Mouse (Mus musculus) limb, embryonic 11.5 days (tissue): ENCODE measurements at regions not wholly inside any gene's neighbourhood (a gene's known extent, or its start where the extent isn't known, plus 50 kb on each side); places are given as distances from the start of the nearest gene placed in this dataset.

Source experiments
- ATAC-seq: fragments of 200-750 bp; cut with Nextera tagmentation; 2 replicates; pipeline ENCODE4 v1.8.0; 2017; ENCODE audit warnings: low read depth; ENCODE audit not compliant: insufficient number of reproducible peaks, low FRiP score, low TSS enrichment
- DNase-seq: peaks from one replicate; pipeline ENCODE4 v3.0.0-alpha.2; 2015; ENCODE audit warnings: low spot score
- H3K27ac ChIP-seq: fragments of 300-500 bp; sonication (generic); replicated peaks from 2 replicates; pipeline ENCODE4 v1.5.1; 2014; ENCODE audit warnings: low read depth, mild to moderate bottlenecking, low read length
- H3K27me3 ChIP-seq: fragments of 300-500 bp; sonication (generic); 2 replicates; pipeline ENCODE4 v1.6.1; 2014; ENCODE audit warnings: mild to moderate bottlenecking, low read length, mixed read lengths; ENCODE audit not compliant: control insufficient read depth, insufficient read depth
- H3K36me3 ChIP-seq: fragments of 300-500 bp; sonication (generic); 2 replicates; pipeline ENCODE4 v1.6.1; 2014; ENCODE audit warnings: mild to moderate bottlenecking, low read length, moderate library complexity, mixed read lengths; ENCODE audit not compliant: control insufficient read depth, insufficient read depth
- H3K4me1 ChIP-seq: fragments of 300-500 bp; sonication (generic); 2 replicates; pipeline ENCODE4 v1.6.1; 2014; ENCODE audit warnings: low read length, mixed read lengths; ENCODE audit not compliant: control insufficient read depth, insufficient read depth
- H3K4me2 ChIP-seq: fragments of 300-500 bp; sonication (generic); 2 replicates; pipeline ENCODE4 v1.6.1; 2014; ENCODE audit warnings: low read depth, mild to moderate bottlenecking, moderate library complexity; ENCODE audit not compliant: severe bottlenecking
- H3K4me3 ChIP-seq: fragments of 300-500 bp; sonication (generic); 2 replicates; pipeline ENCODE4 v1.5.1; 2014; ENCODE audit warnings: low read depth, low read length
- H3K9ac ChIP-seq: fragments of 300-500 bp; sonication (generic); 2 replicates; pipeline ENCODE4 v1.6.1; 2014; ENCODE audit warnings: mild to moderate bottlenecking, low read length
- H3K9me3 ChIP-seq: fragments of 300-500 bp; sonication (generic); 2 replicates; pipeline ENCODE4 v1.6.1; 2016; ENCODE audit warnings: low read length; ENCODE audit not compliant: control insufficient read depth
- WGBS: fragments of 180-500 bp; shearing (Covaris S2); extraction: QIAGEN DNeasy Blood & Tissue Kit; methylation state at CpG from one replicate; pipeline ENCODE4 v1.1.7; 2014; 5-methylcytosine and 5-hydroxymethylcytosine counted together

DNA sequence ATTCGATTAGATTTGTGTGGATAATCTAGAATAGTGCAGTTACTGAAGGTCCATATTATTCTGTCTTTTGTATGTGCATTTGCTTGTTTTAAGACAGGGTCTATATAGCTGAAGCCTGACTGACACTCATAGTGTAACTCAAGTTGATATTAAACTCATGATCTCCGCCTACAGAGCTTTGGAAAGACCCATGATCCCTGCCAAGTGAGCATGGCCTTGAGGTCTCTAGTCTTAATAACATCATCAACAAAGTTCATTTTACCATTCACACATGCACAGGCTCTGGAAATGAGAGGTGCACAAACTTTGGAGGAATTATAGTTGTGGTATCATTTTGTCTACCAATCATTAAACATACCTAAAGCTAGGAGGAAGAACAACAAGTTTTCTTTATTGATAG is 412.4 kb upstream of the Adamts16 start:
- H3K4me2 ChIP-seq: no peak overlapping the region
- no peaks in the 10 kb centered on the region for H3K4me1 ChIP-seq
- 90% methylated on average over 2 of the region's 2 CpGs for WGBS
- H3K36me3 ChIP-seq: no peaks in the 10 kb centered on the region
- no peak overlapping the region for H3K4me3 ChIP-seq
- no peak overlapping the region for H3K27ac ChIP-seq
- DNase-seq: no peak
- no peaks in the 10 kb centered on the region for H3K9me3 ChIP-seq
- no peak for ATAC-seq
- no peaks in the 10 kb centered on the region for H3K27me3 ChIP-seq
- no peak overlapping the region for H3K9ac ChIP-seq

DNA sequence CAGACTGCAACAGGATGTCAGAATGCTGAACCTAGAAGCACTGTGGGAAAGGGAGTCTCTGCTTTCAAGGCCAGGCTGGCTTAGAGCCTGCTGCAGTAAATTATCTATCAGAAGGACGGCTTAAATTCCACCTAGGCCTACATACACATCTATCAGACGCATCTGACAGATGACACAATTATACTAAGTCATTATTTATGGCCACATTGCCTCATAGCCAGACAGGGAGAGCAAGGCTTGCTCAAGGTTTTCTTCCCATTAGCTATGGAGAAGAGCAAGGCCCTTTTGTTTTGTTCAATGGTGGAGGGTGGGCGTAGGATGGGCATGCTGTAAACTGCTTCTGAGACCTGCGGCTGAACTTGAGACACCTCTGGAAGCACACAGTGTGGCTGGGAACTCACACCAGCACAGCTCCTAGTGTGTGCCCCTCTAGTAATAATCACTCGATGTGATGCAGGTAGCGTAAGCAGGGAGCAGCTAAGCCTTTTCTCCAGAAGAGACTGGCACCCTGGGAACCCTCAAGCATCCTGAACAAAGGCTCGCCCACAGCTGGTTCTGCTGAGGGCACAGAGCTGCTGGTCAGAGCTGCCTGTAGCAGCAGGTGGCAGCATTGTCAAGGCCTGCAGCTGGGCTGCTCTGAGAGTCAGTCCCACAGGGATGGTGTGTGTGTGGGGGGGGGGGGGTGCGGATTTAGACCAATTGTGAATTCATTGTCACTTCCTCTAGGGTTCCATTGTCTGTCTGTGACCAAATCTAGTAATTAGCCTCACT is 406.8 kb upstream of the Adamts16 start:
- 53% methylated on average over 8 of the region's 8 CpGs for WGBS
- H3K27ac ChIP-seq: no peak overlapping the region
- no peak overlapping the region for H3K9ac ChIP-seq
- H3K4me1 ChIP-seq: no peaks in the 10 kb centered on the region
- no peaks in the 10 kb centered on the region for H3K27me3 ChIP-seq
- no peak for ATAC-seq
- no peaks in the 10 kb centered on the region for H3K9me3 ChIP-seq
- no peaks in the 10 kb centered on the region for H3K36me3 ChIP-seq
- no peak overlapping the region for H3K4me3 ChIP-seq
- peak; percentile 32 for DNase-seq
- no peak overlapping the region for H3K4me2 ChIP-seq

DNA sequence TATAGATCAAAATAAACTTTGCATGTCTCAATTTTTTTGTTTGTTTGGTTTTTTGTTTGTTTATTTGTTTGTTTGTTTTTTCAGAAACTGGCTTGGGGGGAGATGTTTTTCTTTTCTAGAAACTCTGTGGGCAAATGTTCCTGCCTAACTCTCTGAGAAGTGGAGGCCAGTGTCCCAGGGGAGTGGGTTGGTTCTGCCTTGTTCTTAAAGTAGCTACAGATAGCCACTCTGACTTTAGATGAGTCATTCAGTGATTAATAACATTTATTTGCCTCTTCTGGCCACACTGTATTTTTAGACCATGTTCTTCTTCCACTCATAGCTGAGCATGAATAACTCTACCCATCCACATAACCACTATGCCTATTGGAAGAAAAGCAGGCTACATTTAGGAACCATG is 405.6 kb upstream of the Adamts16 start:
- Histone ChIP-seq H3K4me2 (no peak overlapping the region), H3K36me3 (no peaks in the 10 kb centered on the region), H3K4me3 (no peak overlapping the region), H3K27ac (no peak overlapping the region), H3K9ac (no peak overlapping the region), H3K9me3 (no peaks in the 10 kb centered on the region), H3K4me1 (no peaks in the 10 kb centered on the region), H3K27me3 (no peaks in the 10 kb centered on the region)
- DNase-seq (no peak), ATAC-seq (no peak)

DNA sequence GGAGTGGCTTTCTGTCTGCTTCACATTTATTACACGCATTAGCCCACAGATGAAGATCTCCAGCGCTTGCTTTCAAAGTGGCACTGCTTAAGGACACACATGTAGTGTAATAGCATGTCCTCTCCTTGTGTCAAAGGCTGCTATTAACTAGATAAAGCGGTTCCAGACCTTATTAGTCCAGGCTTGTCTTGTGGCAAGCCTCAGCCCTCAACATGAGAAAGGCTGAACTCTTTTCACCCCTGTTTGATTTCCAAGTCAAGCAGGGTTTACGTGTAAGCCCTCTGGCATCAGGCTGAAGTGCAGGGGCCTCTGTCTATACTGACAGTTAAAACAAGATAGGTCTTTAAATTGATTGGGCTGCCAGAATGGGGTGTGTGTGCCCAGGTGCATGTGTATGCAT is 403.7 kb upstream of the Adamts16 start:
- H3K9ac ChIP-seq: no peak overlapping the region
- 82% methylated on average over 4 of the region's 4 CpGs for WGBS
- DNase-seq (no peak), ATAC-seq (no peak)
- no peaks in the 10 kb centered on the region for H3K9me3 ChIP-seq
- H3K27ac ChIP-seq: no peak overlapping the region
- H3K27me3 ChIP-seq: no peaks in the 10 kb centered on the region
- no peak overlapping the region for H3K4me3 ChIP-seq
- H3K4me2 ChIP-seq: no peak overlapping the region
- H3K4me1 ChIP-seq: no peaks in the 10 kb centered on the region
- H3K36me3 ChIP-seq: no peaks in the 10 kb centered on the region

DNA sequence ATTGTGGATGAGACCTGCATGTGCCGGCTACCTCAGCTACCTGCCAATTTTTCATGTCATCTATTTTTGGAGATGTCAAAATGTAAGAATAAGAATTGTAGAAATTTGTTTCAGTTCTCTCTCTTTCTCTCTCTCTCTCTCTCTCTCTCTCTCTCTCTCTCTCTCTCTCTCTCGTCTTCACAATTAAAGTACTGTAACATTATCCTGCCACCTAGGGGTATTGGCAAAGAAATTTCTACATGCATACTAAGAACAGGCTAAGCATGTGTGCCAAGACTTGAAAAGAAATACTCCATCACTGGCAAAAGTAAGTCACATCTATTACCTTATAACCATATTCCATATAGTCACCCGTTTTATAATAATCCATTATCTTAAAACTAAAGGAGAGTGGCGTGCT is 398.2 kb upstream of the Adamts16 start:
- Histone ChIP-seq H3K36me3 (no peaks in the 10 kb centered on the region), H3K27me3 (no peaks in the 10 kb centered on the region), H3K4me3 (no peak overlapping the region), H3K4me1 (no peaks in the 10 kb centered on the region), H3K27ac (no peak overlapping the region), H3K9me3 (no peaks in the 10 kb centered on the region), H3K9ac (no peak overlapping the region), H3K4me2 (no peak overlapping the region)
- WGBS: 73% methylated on average over 4 of the region's 4 CpGs
- DNase-seq: no peak
- ATAC-seq: no peak

DNA sequence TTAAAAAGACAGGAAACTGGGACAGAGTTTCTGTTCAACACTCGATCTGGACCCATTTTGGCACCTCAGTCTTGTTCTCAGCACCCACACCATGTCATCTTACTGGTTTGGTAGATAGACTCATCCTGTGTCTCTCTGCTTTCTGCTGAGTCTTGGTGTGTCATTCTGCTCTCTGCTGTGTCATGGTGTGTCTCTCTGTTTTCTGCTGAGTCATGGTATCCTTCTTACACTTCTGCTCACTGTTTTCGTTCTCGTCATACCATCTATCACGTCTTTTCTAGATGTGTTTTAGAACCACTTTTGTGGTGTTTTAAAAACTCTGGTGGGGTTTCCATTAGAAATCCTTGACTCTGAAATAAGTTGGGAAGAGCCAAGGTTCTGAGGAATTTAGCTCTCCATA is 393.7 kb upstream of the Adamts16 start:
- Histone ChIP-seq H3K9ac (no peak overlapping the region), H3K4me1 (no peaks in the 10 kb centered on the region), H3K9me3 (no peaks in the 10 kb centered on the region), H3K27me3 (no peaks in the 10 kb centered on the region), H3K36me3 (no peaks in the 10 kb centered on the region), H3K27ac (no peak overlapping the region), H3K4me3 (no peak overlapping the region), H3K4me2 (no peak overlapping the region)
- ATAC-seq (no peak), DNase-seq (no peak)
- WGBS: 93% methylated on average over 4 of the region's 4 CpGs

DNA sequence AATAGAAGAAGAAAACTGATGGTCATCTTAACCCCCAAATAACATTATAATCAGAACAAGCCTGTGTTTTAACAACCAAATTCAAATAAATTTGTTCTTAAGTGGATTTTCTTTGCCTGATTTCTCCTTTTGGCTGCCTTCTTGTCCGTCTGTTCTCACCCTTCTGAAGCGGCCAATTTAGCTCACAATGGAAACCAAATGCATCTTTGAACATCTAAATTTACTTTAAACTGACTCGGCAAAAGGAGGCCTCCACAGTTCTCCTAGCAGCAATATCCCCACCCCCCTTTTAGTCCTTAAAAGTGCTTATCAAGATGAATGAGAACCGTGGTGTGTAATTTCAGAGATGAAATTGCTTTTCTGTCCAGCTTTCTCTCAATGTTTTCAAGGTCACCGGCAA is 389.6 kb upstream of the Adamts16 start:
- 68% methylated on average over 5 of the region's 5 CpGs for WGBS
- no peaks in the 10 kb centered on the region for H3K36me3 ChIP-seq
- no peaks in the 10 kb centered on the region for H3K9me3 ChIP-seq
- H3K4me1 ChIP-seq: no peaks in the 10 kb centered on the region
- no peak overlapping the region for H3K9ac ChIP-seq
- H3K4me3 ChIP-seq: no peak overlapping the region
- DNase-seq (no peak), ATAC-seq (no peak)
- H3K27me3 ChIP-seq: no peaks in the 10 kb centered on the region
- no peak overlapping the region for H3K4me2 ChIP-seq
- H3K27ac ChIP-seq: no peak overlapping the region

DNA sequence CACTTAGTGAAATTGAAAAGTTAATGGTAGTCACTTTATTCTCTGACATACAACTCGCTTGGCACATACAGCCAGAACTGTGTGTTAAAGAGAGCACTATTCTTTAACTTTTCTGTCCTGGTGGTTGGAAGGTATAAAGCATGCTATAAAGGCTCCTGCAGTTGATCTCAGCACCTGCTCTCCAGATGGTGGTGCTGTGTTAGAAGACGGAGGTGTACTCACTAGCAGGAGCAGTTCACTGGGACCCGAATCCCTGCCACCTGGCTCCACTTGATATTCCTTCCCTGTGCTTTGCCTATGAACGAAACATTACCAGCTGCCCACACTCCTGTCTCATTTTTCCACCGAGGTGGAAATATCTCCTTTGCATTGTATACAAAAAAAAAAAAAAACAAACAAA is 373.2 kb upstream of the Adamts16 start:
- H3K4me3 ChIP-seq: no peak overlapping the region
- WGBS: 36% methylated on average over 5 of the region's 5 CpGs
- ATAC-seq: no peak
- no peaks in the 10 kb centered on the region for H3K36me3 ChIP-seq
- no peaks in the 10 kb centered on the region for H3K27me3 ChIP-seq
- no peaks in the 10 kb centered on the region for H3K9me3 ChIP-seq
- H3K9ac ChIP-seq: no peak overlapping the region
- DNase-seq: peak; percentile 51
- no peak overlapping the region for H3K27ac ChIP-seq
- no peak overlapping the region for H3K4me2 ChIP-seq
- H3K4me1 ChIP-seq: no peaks in the 10 kb centered on the region

DNA sequence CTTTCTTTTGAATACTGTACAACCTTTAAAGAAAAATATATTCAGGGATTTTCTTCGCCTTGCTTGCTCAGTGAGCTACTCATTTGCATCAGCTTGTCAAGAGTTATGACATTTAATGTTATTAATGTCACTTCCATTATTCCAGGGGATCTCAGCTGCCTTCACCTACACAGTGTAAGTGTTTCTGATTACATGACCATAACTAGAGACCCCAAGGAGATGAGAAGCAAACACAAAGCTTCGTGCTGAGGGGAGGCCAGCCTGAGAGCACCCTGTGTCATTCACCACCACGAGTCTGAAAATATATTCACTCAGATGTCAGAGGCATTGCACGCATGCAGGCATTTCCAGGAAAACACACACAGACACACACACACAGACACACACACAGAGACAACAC is 369.8 kb upstream of the Adamts16 start:
- Histone ChIP-seq H3K27ac (no peak overlapping the region), H3K27me3 (no peaks in the 10 kb centered on the region), H3K4me3 (no peak overlapping the region), H3K4me2 (no peak overlapping the region), H3K4me1 (no peaks in the 10 kb centered on the region), H3K9ac (no peak overlapping the region), H3K9me3 (no peaks in the 10 kb centered on the region), H3K36me3 (no peaks in the 10 kb centered on the region)
- no peak for DNase-seq
- ATAC-seq: no peak
- WGBS: 78% methylated on average over 4 of the region's 4 CpGs
